Mouse (Mus musculus) heart, embryonic 11.5 days (tissue): ENCODE data around the gene F5. TPM values are rescaled to one million over a fixed set of nuclear protein-coding genes. Genes with fewer than 3 reads are reported as not detected.
A peak's percentile ranks its signal among the peaks of the same experiment; 100 is the strongest.
"Not testable (repeated sequence)": the region's sequence is repeated elsewhere in the genome, so short reads cannot be mapped to it uniquely, and the experiment has no call there.

Source experiments
- ATAC-seq: fragments of 200-750 bp; cut with Nextera tagmentation; replicated peaks from 2 replicates; pipeline ENCODE4 v1.8.0; 2017; ENCODE audit warnings: moderate library complexity; ENCODE audit not compliant: insufficient number of reproducible peaks, low FRiP score, low TSS enrichment
- H3K27ac ChIP-seq: fragments of 300-500 bp; sonication (generic); 2 replicates; pipeline ENCODE4 v1.5.1; 2014; ENCODE audit warnings: mild to moderate bottlenecking, low read depth, low read length
- H3K27me3 ChIP-seq: fragments of 300-500 bp; sonication (generic); 2 replicates; pipeline ENCODE4 v1.6.1; 2014; ENCODE audit warnings: mild to moderate bottlenecking, low read length, mixed read lengths; ENCODE audit not compliant: control insufficient read depth, insufficient read depth
- H3K36me3 ChIP-seq: fragments of 300-500 bp; sonication (generic); 2 replicates; pipeline ENCODE4 v1.6.1; 2014; ENCODE audit warnings: mild to moderate bottlenecking, low read length, moderate library complexity, mixed read lengths; ENCODE audit not compliant: control insufficient read depth, insufficient read depth
- H3K4me1 ChIP-seq: fragments of 300-500 bp; sonication (generic); 2 replicates; pipeline ENCODE4 v1.6.1; 2014; ENCODE audit warnings: low read length; ENCODE audit not compliant: control insufficient read depth, insufficient read depth
- H3K4me2 ChIP-seq: fragments of 300-500 bp; sonication (generic); 2 replicates; pipeline ENCODE4 v1.6.1; 2014; ENCODE audit warnings: mild to moderate bottlenecking, moderate library complexity
- H3K4me3 ChIP-seq: fragments of 300-500 bp; sonication (generic); 2 replicates; pipeline ENCODE4 v1.5.1; 2014; ENCODE audit warnings: low read depth, low read length
- H3K9ac ChIP-seq: fragments of 300-500 bp; sonication (generic); 2 replicates; pipeline ENCODE4 v1.6.1; 2014; ENCODE audit warnings: mild to moderate bottlenecking, low read depth, low read length, moderate library complexity
- H3K9me3 ChIP-seq: fragments of 300-500 bp; sonication (generic); replicated peaks from 2 replicates; pipeline ENCODE4 v1.6.1; 2016; ENCODE audit warnings: low read length; ENCODE audit not compliant: control insufficient read depth
- WGBS: fragments of 180-500 bp; shearing (Covaris S2); extraction: QIAGEN DNeasy Blood & Tissue Kit; methylation state at CpG from one replicate; pipeline ENCODE4 v1.1.7; 2014; ENCODE audit not compliant: insufficient replicate concordance; 5-methylcytosine and 5-hydroxymethylcytosine counted together
- polyA plus RNA-seq: library from polyadenylated mRNA; unstranded; fragments of >200 nt; fragmentation: Nextera tagmentation; extraction: Ambion mirVana; gene quantifications from 2 replicates; pipeline ENCODE4 v1.2.1, GENCODE M21; 2014

Gene F5
- polyA plus RNA-seq, 1 experiment from 2014 or later = 0.70 TPM

GRCm38 (mm10) chr1:164231937-164232570 is 80.4 kb downstream of the F5 start:
- H3K4me1 ChIP-seq, H3K27me3 ChIP-seq, H3K9ac ChIP-seq, H3K9me3 ChIP-seq, ATAC-seq, H3K4me2 ChIP-seq, H3K4me3 ChIP-seq, H3K27ac ChIP-seq, H3K36me3 ChIP-seq: not testable (repeated sequence)
- WGBS = 73% methylated on average over 2 of the region's 4 CpGs

- Histone ChIP-seq H3K27ac (no peak overlapping the region), H3K4me2 (no peak overlapping the region), H3K4me3 (no peak overlapping the region), H3K27me3 (no peaks in the 10 kb centered on the region), H3K4me1 (no peaks in the 10 kb centered on the region), H3K9ac (no peak overlapping the region), H3K9me3 (no peaks in the 10 kb centered on the region), H3K36me3 (no peaks in the 10 kb centered on the region)
- WGBS = 52% methylated on average over 1 of the region's 1 CpGs
- no peak for ATAC-seq
These were observed 81.8 kb downstream of the F5 start for GRCm38 (mm10) chr1:164233447-164233846.

GRCm38 (mm10) chr1:164235078-164235477 is 83.4 kb downstream of the F5 start:
- H3K4me1 ChIP-seq = no peaks in the 10 kb centered on the region
- ATAC-seq = no peak
- no peak overlapping the region for H3K4me2 ChIP-seq
- no peak overlapping the region for H3K27ac ChIP-seq
- WGBS = 54% methylated on average over 7 of the region's 7 CpGs
- no peak overlapping the region for H3K4me3 ChIP-seq
- H3K36me3 ChIP-seq = no peaks in the 10 kb centered on the region
- H3K9me3 ChIP-seq = no peaks in the 10 kb centered on the region
- H3K9ac ChIP-seq = no peak overlapping the region
- no peaks in the 10 kb centered on the region for H3K27me3 ChIP-seq

- H3K4me3 ChIP-seq = no peak overlapping the region
- H3K4me2 ChIP-seq = no peak overlapping the region
- no peaks in the 10 kb centered on the region for H3K9me3 ChIP-seq
- no peaks in the 10 kb centered on the region for H3K36me3 ChIP-seq
- H3K4me1 ChIP-seq = no peaks in the 10 kb centered on the region
- H3K9ac ChIP-seq = no peak overlapping the region
- no peak for ATAC-seq
- 58% methylated on average over 7 of the region's 7 CpGs for WGBS
- no peak overlapping the region for H3K27ac ChIP-seq
- no peaks in the 10 kb centered on the region for H3K27me3 ChIP-seq
These were observed 84.4 kb downstream of the F5 start for GRCm38 (mm10) chr1:164236078-164236477.

- H3K9ac ChIP-seq = no peak overlapping the region
- WGBS = 74% methylated on average over 2 of the region's 2 CpGs
- H3K9me3 ChIP-seq = no peaks in the 10 kb centered on the region
- no peaks in the 10 kb centered on the region for H3K4me1 ChIP-seq
- ATAC-seq = no peak
- H3K4me2 ChIP-seq = no peak overlapping the region
- H3K27ac ChIP-seq = no peak overlapping the region
- no peak overlapping the region for H3K4me3 ChIP-seq
- no peaks in the 10 kb centered on the region for H3K36me3 ChIP-seq
- no peaks in the 10 kb centered on the region for H3K27me3 ChIP-seq
These were observed 89.9 kb downstream of the F5 start for GRCm38 (mm10) chr1:164241494-164241893.

GRCm38 (mm10) chr1:164242809-164243208 is 91.2 kb downstream of the F5 start:
- no peak overlapping the region for H3K9ac ChIP-seq
- H3K9me3 ChIP-seq = no peaks in the 10 kb centered on the region
- H3K4me3 ChIP-seq = no peak overlapping the region
- no peak for ATAC-seq
- 55% methylated on average over 8 of the region's 8 CpGs for WGBS
- H3K4me2 ChIP-seq = no peak overlapping the region
- no peaks in the 10 kb centered on the region for H3K36me3 ChIP-seq
- H3K27me3 ChIP-seq = no peaks in the 10 kb centered on the region
- H3K4me1 ChIP-seq = peaks cover 3% of the 10 kb centered on the region; the same call in 1 of the 2 replicates
- no peak overlapping the region for H3K27ac ChIP-seq

GRCm38 (mm10) chr1:164247442-164247841 is 95.8 kb downstream of the F5 start:
- no peak for ATAC-seq
- peak overlapping the region; percentile 79; the same call in 1 of the 2 replicates for H3K4me3 ChIP-seq
- H3K4me1 ChIP-seq = peaks cover 15% of the 10 kb centered on the region
- WGBS = 42% methylated on average over 8 of the region's 8 CpGs
- peak overlapping the region; percentile 63 for H3K4me2 ChIP-seq
- peak overlapping the region; percentile 75 for H3K9ac ChIP-seq
- no peaks in the 10 kb centered on the region for H3K36me3 ChIP-seq
- peak overlapping the region; percentile 90; the same call in 1 of the 2 replicates for H3K27ac ChIP-seq
- no peaks in the 10 kb centered on the region for H3K9me3 ChIP-seq
- no peaks in the 10 kb centered on the region for H3K27me3 ChIP-seq

- peaks cover 15% of the 10 kb centered on the region for H3K4me1 ChIP-seq
- H3K4me3 ChIP-seq = peak overlapping the region; percentile 79
- no peaks in the 10 kb centered on the region for H3K27me3 ChIP-seq
- WGBS = 8% methylated on average over 10 of the region's 10 CpGs
- H3K27ac ChIP-seq = peak overlapping the region; percentile 90
- H3K36me3 ChIP-seq = no peaks in the 10 kb centered on the region
- H3K9me3 ChIP-seq = no peaks in the 10 kb centered on the region
- H3K4me2 ChIP-seq = peak overlapping the region; percentile 63
- no peak for ATAC-seq
- peak overlapping the region; percentile 75 for H3K9ac ChIP-seq
These were observed 96.3 kb downstream of the F5 start for GRCm38 (mm10) chr1:164247971-164248370.
